8 mouse cellular contexts compared by ENCODE assay signal in the genomic region with DNA sequence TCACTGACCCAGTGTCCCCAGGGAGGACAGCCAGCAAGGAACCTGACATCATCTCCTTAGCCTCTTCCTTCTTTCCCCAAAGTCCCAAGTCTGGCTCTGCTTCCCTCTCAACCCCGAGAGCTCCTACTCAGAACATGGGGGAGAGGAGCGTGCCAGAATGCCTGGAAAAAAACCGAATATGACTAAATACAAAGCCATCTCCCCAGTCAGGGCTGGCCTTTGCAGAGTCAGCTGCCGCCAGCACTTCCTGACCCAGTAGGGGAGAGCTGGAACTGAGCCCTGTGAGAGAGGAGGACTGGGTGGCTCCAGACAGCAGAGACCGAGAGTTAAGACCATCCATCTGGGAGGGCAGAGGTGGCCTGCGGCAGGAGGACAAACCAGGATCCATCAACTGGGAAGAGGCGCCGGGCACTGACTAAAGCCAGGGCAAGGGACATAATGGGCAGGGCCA. TPM values are rescaled to one million over a fixed set of nuclear protein-coding genes. Genes with fewer than 3 reads are reported as not detected.
DNase-seq lines count a peak whose midpoint lies in the region; ATAC-seq and TF ChIP-seq lines count a peak whose summit lies in the region.

No protein-coding gene starts in this region.

- no peaks in the 10 kb centered on the region for H3K36me3 ChIP-seq in liver, adult 2 months (ENCODE audit: control insufficient read depth, insufficient read depth, low read length)
- H3K36me3 ChIP-seq in liver, embryonic 11.5 days (ENCODE audit: control insufficient read depth, insufficient read depth, low read length) = no peaks in the 10 kb centered on the region

- peaks cover 41% of the 10 kb centered on the region for H3K79me2 ChIP-seq in liver, adult 2 months (ENCODE audit: control insufficient read depth, insufficient read depth, low read length)

- no peak overlapping the region for H3K9ac ChIP-seq in liver, adult 2 months (ENCODE audit: low read depth, low read length)
- H3K9ac ChIP-seq in liver, embryonic 11.5 days (ENCODE audit: low read depth, low read length) = no peak overlapping the region

- H3K27ac ChIP-seq in liver, adult 2 months (replicated peaks; ENCODE audit: insufficient read depth, low read depth, low read length) = peak overlapping the region; percentile 63
- H3K27ac ChIP-seq in liver, embryonic 11.5 days (ENCODE audit: low read depth, low read length) = no peak overlapping the region
- no peak overlapping the region for H3K27ac ChIP-seq in layer of hippocampus, adult 2 months

- H3K4me2 ChIP-seq in liver, embryonic 11.5 days = no peak overlapping the region

- peak; percentile 42 for DNase-seq in liver, adult 2 months (ENCODE audit: extremely low read depth, low read depth, low spot score)
- no peak for DNase-seq in liver, embryonic 11.5 days (ENCODE audit: low spot score)
- peak; percentile 68 to 74 for DNase-seq in cerebellum, postnatal 25 days
- DNase-seq in heart, postnatal 36 days = peak; percentile 60 to 64
- DNase-seq in lung, postnatal 25 days (ENCODE audit: low spot score) = peak; percentile 74
- no peak for DNase-seq in layer of hippocampus, adult 2 months (ENCODE audit: low spot score in 2 of 2)
- DNase-seq in spleen, postnatal 10 days (ENCODE audit: low spot score in 2 of 2) = no peak
- DNase-seq in spleen, postnatal 4 days (ENCODE audit: low spot score in 2 of 2) = no peak

- TF ChIP-seq POLR2A in liver, adult 2 months (IDR thresholded peaks at IDR 0.05; ENCODE audit: extremely low read depth, insufficient read depth, low read length) = no peak

- intact Hi-C loops in heart, postnatal 36 days (cut with DNase I) = no loop called here

- no peak for ATAC-seq in liver, embryonic 11.5 days (replicated peaks; ENCODE audit: low FRiP score)

- no peak overlapping the region for H3K4me3 ChIP-seq in liver, adult 2 months (ENCODE audit: insufficient read depth, low read depth, low read length)
- no peak overlapping the region for H3K4me3 ChIP-seq in liver, embryonic 11.5 days (ENCODE audit: low read depth, low read length)
- no peak overlapping the region for H3K4me3 ChIP-seq in layer of hippocampus, adult 2 months

- TF ChIP-seq CTCF in liver, adult 2 months (IDR thresholded peaks at IDR 0.05; ENCODE audit: low read depth, low read length) = no peak
- TF ChIP-seq CTCF in layer of hippocampus, adult 2 months (conservative IDR thresholded peaks at IDR 0.05) = no peak

- H3K4me1 ChIP-seq in liver, adult 2 months (ENCODE audit: control insufficient read depth, insufficient read depth, low read length) = peaks cover 34% of the 10 kb centered on the region
- H3K4me1 ChIP-seq in liver, embryonic 11.5 days (replicated peaks; ENCODE audit: control insufficient read depth, insufficient read depth, low read length) = no peaks in the 10 kb centered on the region; the same call in 1 of the 2 replicates

- no peaks in the 10 kb centered on the region for H3K9me3 ChIP-seq in liver, embryonic 11.5 days (ENCODE audit: control insufficient read depth, low read length)

- no peaks in the 10 kb centered on the region for H3K27me3 ChIP-seq in liver, adult 2 months (ENCODE audit: control insufficient read depth, insufficient read depth, low read length)
- H3K27me3 ChIP-seq in liver, embryonic 11.5 days (replicated peaks; ENCODE audit: control insufficient read depth, insufficient read depth, low read length) = peaks cover 22% of the 10 kb centered on the region

- WGBS in liver, adult 2 months = 59% methylated on average over 8 of the region's 8 CpGs
- WGBS in liver, embryonic 11.5 days = 59% methylated on average over 8 of the region's 8 CpGs

RNA-seq across cellular contexts. Expression of a gene that starts 6.1 kb away (rescaled TPM):
- 3.4 and 5.6 TPM in 2 replicates for total RNA-seq in liver, adult 2 months (2014; rRNA removed)
- polyA plus RNA-seq in liver, adult 2 months (2012; rRNA removed) = 6.1 and 8.4 TPM in 2 replicates
- 3.7 and 4.1 TPM in 2 replicates for polyA plus RNA-seq in liver, embryonic 11.5 days (2014; fragmentation: Nextera tagmentation; extraction: Ambion mirVana)
- 1 to 10 TPM; 1.7 to 1.8 TPM for total RNA-seq in heart, postnatal 36 days (2021)
- total RNA-seq in layer of hippocampus, adult 2 months (2021) = 10 to 100 TPM; 17.2 to 18.4 TPM

RNA-seq across cellular contexts. Expression of a gene that starts 40.5 kb away (rescaled TPM):
- 15.6 and 16.6 TPM in 2 replicates for total RNA-seq in liver, adult 2 months (2014; rRNA removed)
- polyA plus RNA-seq in liver, adult 2 months (2012; rRNA removed) = 14.4 and 20.7 TPM in 2 replicates
- 3.9 and 4.7 TPM in 2 replicates for polyA plus RNA-seq in liver, embryonic 11.5 days (2014; fragmentation: Nextera tagmentation; extraction: Ambion mirVana)
- 1 to 10 TPM in 1 of 2 experiments, under 1 TPM in 1; 0.89 to 1.6 TPM for total RNA-seq in heart, postnatal 36 days (2021)
- 1 to 10 TPM; 2.1 to 3.2 TPM for total RNA-seq in layer of hippocampus, adult 2 months (2021)

Comparison
In these comparisons a context has a peak if more than half of its experiments do, and no peak if none do; other contexts are left out.
1. DNase-seq: peak in liver, adult 2 months (single experiment), cerebellum, postnatal 25 days (2 of 2), heart, postnatal 36 days (2 of 2) and lung, postnatal 25 days (single experiment); none in liver, embryonic 11.5 days (single experiment), layer of hippocampus, adult 2 months (0 of 2), spleen, postnatal 10 days (0 of 2) and spleen, postnatal 4 days (0 of 2).